Mouse (Mus musculus): ENCODE results near the gene Tomm22. TPM values are rescaled to one million over a fixed set of nuclear protein-coding genes. Genes with fewer than 3 reads are reported as not detected.

The Tomm22 gene
- polyA plus RNA-seq, 1 experiment from 2014 or later = 250 TPM

GRCm38 (mm10) chr15:79687646-79688267 is 17.1 kb downstream of the Tomm22 start, which contains the start of gene Josd1:
Josd1 (minus strand) TSS chr15:79687919.
- Histone ChIP-seq H3K27ac (replicated peaks) (peak within 1 kb of the TSS; percentile 94), H3K36me3 (replicated peaks) (peaks cover 15% of the 10 kb centered on the region; the same call in 1 of the 2 replicates), H3K9me3 (no peaks in the 10 kb centered on the region), H3K4me3 (peak within 1 kb of the TSS; percentile 95), H3K4me1 (peaks cover 76% of the 10 kb centered on the region), H3K27me3 (replicated peaks; ENCODE audit: low read depth, poor library complexity, severe bottlenecking) (no peaks in the 10 kb centered on the region)
- WGBS = under 1% methylated on average over 72 of the region's 72 CpGs
- peak; percentile 96 for DNase-seq (ENCODE audit: low spot score)

- Histone ChIP-seq H3K9me3 (no peaks in the 10 kb centered on the region), H3K4me1 (peaks cover 74% of the 10 kb centered on the region), H3K27me3 (replicated peaks; ENCODE audit: low read depth, poor library complexity, severe bottlenecking) (no peaks in the 10 kb centered on the region), H3K27ac (replicated peaks) (peak overlapping the region; percentile 94), H3K4me3 (peak overlapping the region; percentile 95), H3K36me3 (replicated peaks) (peaks cover 10% of the 10 kb centered on the region; the same call in 1 of the 2 replicates)
- no peak for DNase-seq (ENCODE audit: low spot score)
- 2% methylated on average over 8 of the region's 8 CpGs for WGBS
Observed at GRCm38 (mm10) chr15:79688268-79688956, 17.8 kb downstream of the Tomm22 start.

GRCm38 (mm10) chr15:79689662-79690425 is 19.2 kb downstream of the Tomm22 start:
- H3K27ac ChIP-seq (replicated peaks) = 0 out of 2 replicates have a peak overlapping the region, but pooled peaks have one; percentile 94
- peaks cover 66% of the 10 kb centered on the region for H3K4me1 ChIP-seq
- no peak for DNase-seq (ENCODE audit: low spot score)
- peaks cover 14% of the 10 kb centered on the region for H3K36me3 ChIP-seq (replicated peaks)
- H3K9me3 ChIP-seq = no peaks in the 10 kb centered on the region
- no peaks in the 10 kb centered on the region for H3K27me3 ChIP-seq (replicated peaks; ENCODE audit: low read depth, poor library complexity, severe bottlenecking)
- peak overlapping the region; percentile 97 for H3K4me3 ChIP-seq
- WGBS = 15% methylated on average over 24 of the region's 24 CpGs

DNA sequence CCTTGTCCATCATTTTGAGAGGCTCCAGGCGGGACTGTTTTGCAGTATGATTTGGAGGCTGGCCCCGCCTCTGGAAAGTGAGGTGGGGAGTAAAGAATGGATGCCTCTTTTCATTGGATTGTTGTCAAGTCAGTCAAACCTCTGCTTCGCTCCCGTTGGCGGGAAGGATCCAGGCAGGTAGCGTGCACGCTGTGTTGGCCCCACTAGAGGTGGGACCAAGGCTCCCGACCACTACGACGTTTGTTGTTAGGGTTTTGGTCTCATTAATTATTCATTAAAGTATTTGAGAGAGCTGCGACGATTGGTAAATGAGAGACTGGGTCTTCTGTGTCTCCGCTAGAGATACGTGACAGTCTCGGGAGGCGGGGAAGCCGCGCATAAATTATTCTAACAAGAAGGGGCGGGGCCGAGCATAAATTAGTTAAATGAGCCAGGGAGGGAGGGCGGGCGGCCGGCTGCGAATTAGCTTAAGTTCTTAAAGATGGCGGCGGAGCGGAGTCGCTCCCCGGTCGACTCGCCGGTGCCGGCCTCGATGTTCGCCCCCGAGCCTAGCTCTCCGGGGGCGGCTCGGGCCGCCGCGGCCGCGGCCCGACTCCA is 19.9 kb downstream of the Tomm22 start, which contains the start of gene Gtpbp1:
Gtpbp1 (plus strand) TSS at position 420 of the 597 bp plus-strand sequence.
- peak; percentile 96 for DNase-seq (ENCODE audit: low spot score)
- peak within 1 kb of the TSS; percentile 97 for H3K4me3 ChIP-seq
- peak within 1 kb of the TSS; percentile 94 for H3K27ac ChIP-seq (replicated peaks)
- H3K36me3 ChIP-seq (replicated peaks) = peaks cover 20% of the 10 kb centered on the region
- H3K9me3 ChIP-seq = no peaks in the 10 kb centered on the region
- peaks cover 59% of the 10 kb centered on the region for H3K4me1 ChIP-seq
- WGBS = under 1% methylated on average over 45 of the region's 45 CpGs
- H3K27me3 ChIP-seq (replicated peaks; ENCODE audit: low read depth, poor library complexity, severe bottlenecking) = no peaks in the 10 kb centered on the region

- peak overlapping the region; percentile 97 for H3K4me3 ChIP-seq
- under 1% methylated on average over 53 of the region's 53 CpGs for WGBS
- no peak for DNase-seq (ENCODE audit: low spot score)
- no peaks in the 10 kb centered on the region for H3K9me3 ChIP-seq
- H3K27ac ChIP-seq (replicated peaks) = peak overlapping the region; percentile 94
- no peaks in the 10 kb centered on the region for H3K27me3 ChIP-seq (replicated peaks; ENCODE audit: low read depth, poor library complexity, severe bottlenecking)
- peaks cover 24% of the 10 kb centered on the region for H3K36me3 ChIP-seq (replicated peaks)
- H3K4me1 ChIP-seq = peaks cover 53% of the 10 kb centered on the region
Observed at GRCm38 (mm10) chr15:79691023-79691508, 20.4 kb downstream of the Tomm22 start.

- no peaks in the 10 kb centered on the region for H3K9me3 ChIP-seq
- 92% methylated on average over 5 of the region's 5 CpGs for WGBS
- H3K4me1 ChIP-seq = peaks cover 55% of the 10 kb centered on the region
- peak overlapping the region; percentile 97; the same call in 1 of the 2 replicates for H3K4me3 ChIP-seq
- H3K27me3 ChIP-seq (replicated peaks; ENCODE audit: low read depth, poor library complexity, severe bottlenecking) = no peaks in the 10 kb centered on the region
- peaks cover 36% of the 10 kb centered on the region for H3K36me3 ChIP-seq (replicated peaks)
- DNase-seq (ENCODE audit: low spot score) = no peak
- H3K27ac ChIP-seq (replicated peaks) = no peak overlapping the region
Observed at GRCm38 (mm10) chr15:79692334-79692733, 21.7 kb downstream of the Tomm22 start.

- WGBS = 84% methylated on average over 11 of the region's 11 CpGs
- peaks cover 56% of the 10 kb centered on the region for H3K4me1 ChIP-seq
- H3K27ac ChIP-seq (replicated peaks) = no peak overlapping the region
- no peaks in the 10 kb centered on the region for H3K9me3 ChIP-seq
- peak overlapping the region; percentile 21; the same call in 1 of the 2 replicates for H3K4me3 ChIP-seq
- no peaks in the 10 kb centered on the region for H3K27me3 ChIP-seq (replicated peaks; ENCODE audit: low read depth, poor library complexity, severe bottlenecking)
- peaks cover 44% of the 10 kb centered on the region for H3K36me3 ChIP-seq (replicated peaks)
- DNase-seq (ENCODE audit: low spot score) = no peak
Observed at GRCm38 (mm10) chr15:79693740-79694139, 23.1 kb downstream of the Tomm22 start.

DNA sequence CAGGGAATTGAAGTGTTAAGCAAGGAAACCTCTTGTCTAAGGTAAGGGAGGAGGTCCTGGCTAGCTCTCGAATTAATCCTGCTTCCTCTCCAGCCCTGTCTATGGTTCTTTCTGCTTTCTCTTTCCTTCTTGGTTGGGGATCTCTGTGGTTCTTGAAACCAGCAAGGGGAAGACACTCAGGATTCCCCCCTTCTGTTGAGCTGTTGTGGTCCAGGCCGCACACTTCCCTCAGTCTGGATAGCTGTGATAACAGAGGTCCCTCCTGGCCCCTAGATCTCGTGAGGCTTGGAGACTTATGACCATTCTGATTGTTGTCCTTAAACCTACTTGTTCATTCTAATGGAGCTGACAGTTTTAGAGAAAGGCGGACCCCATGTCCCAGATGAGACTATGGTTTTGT is 23.9 kb downstream of the Tomm22 start:
- peaks cover 50% of the 10 kb centered on the region for H3K4me1 ChIP-seq
- no peaks in the 10 kb centered on the region for H3K27me3 ChIP-seq (replicated peaks; ENCODE audit: low read depth, poor library complexity, severe bottlenecking)
- H3K9me3 ChIP-seq = no peaks in the 10 kb centered on the region
- WGBS = 90% methylated on average over 4 of the region's 4 CpGs
- peaks cover 50% of the 10 kb centered on the region for H3K36me3 ChIP-seq (replicated peaks)
- no peak for DNase-seq (ENCODE audit: low spot score)
- H3K4me3 ChIP-seq = 0 out of 2 replicates have a peak overlapping the region, but pooled peaks have one; percentile 21
- no peak overlapping the region for H3K27ac ChIP-seq (replicated peaks)

DNA sequence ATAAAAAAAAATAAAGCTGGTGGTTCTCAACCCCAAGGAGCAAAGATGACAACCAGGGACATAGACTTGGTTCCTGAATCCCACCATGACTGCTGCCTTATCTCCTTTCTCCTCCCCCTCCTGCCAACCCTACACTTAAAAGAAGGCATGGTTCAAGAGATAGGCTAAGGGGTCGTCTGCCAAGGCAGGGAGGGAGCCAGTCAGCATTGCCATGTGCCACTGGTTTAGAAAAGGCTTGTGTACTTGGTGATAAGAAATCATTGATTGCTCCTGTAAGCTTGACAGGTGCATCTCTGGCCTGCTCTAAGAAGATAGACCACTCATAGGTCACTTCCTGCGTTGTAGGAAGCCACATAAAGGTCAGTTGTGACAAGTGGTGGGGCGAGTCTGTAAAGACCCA is 24.9 kb downstream of the Tomm22 start:
- Histone ChIP-seq H3K4me3 (no peak overlapping the region), H3K36me3 (replicated peaks) (peaks cover 51% of the 10 kb centered on the region), H3K27ac (replicated peaks) (no peak overlapping the region), H3K27me3 (replicated peaks; ENCODE audit: low read depth, poor library complexity, severe bottlenecking) (no peaks in the 10 kb centered on the region), H3K4me1 (peaks cover 44% of the 10 kb centered on the region), H3K9me3 (no peaks in the 10 kb centered on the region)
- WGBS = 70% methylated on average over 3 of the region's 3 CpGs
- no peak for DNase-seq (ENCODE audit: low spot score)

DNA sequence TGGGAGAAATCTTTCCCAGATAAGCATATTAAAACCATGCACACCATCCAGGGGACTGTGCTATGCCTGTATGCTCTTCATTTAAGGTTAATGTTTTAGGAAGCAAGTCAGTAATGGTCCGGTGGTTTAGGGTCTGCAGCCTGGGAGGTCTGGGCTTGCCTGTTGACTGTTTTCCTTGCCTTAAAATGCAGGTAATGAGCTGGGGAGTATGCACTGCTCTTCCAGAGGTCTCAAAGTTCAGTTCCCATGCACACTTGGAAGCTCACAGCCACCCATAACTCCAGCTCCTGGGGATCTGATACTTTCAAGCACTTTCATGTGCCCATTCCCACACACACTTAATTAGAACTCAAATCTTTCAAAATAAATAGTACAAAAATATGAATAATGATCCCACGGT is 25.8 kb downstream of the Tomm22 start:
- Histone ChIP-seq H3K36me3 (replicated peaks) (peaks cover 51% of the 10 kb centered on the region), H3K4me1 (peaks cover 38% of the 10 kb centered on the region), H3K4me3 (no peak overlapping the region), H3K27me3 (replicated peaks; ENCODE audit: low read depth, poor library complexity, severe bottlenecking) (no peaks in the 10 kb centered on the region), H3K9me3 (no peaks in the 10 kb centered on the region), H3K27ac (replicated peaks) (no peak overlapping the region)
- DNase-seq (ENCODE audit: low spot score) = no peak
- 94% methylated on average over 2 of the region's 2 CpGs for WGBS

GRCm38 (mm10) chr15:79697011-79697410 is 26.4 kb downstream of the Tomm22 start:
- Histone ChIP-seq H3K27ac (replicated peaks) (no peak overlapping the region), H3K27me3 (replicated peaks; ENCODE audit: low read depth, poor library complexity, severe bottlenecking) (no peaks in the 10 kb centered on the region), H3K4me1 (peaks cover 33% of the 10 kb centered on the region), H3K9me3 (no peaks in the 10 kb centered on the region), H3K4me3 (no peak overlapping the region), H3K36me3 (replicated peaks) (peaks cover 51% of the 10 kb centered on the region)
- no peak for DNase-seq (ENCODE audit: low spot score)
- 88% methylated on average over 6 of the region's 6 CpGs for WGBS
